Mouse (Mus musculus) neural tube, embryonic 14.5 days (tissue): ENCODE results near the gene Card19. TPM values are rescaled to one million over a fixed set of nuclear protein-coding genes. Genes with fewer than 3 reads are reported as not detected.

Source experiments
- ATAC-seq: fragments of 200-750 bp; cut with Nextera tagmentation; 2 replicates; pipeline ENCODE4 v1.8.0; 2017; ENCODE audit warnings: low read depth, mild to moderate bottlenecking, moderate TSS enrichment, moderate library complexity
- H3K27ac ChIP-seq: fragments of 300-500 bp; sonication (generic); 2 replicates; pipeline ENCODE4 v1.5.1; 2014; ENCODE audit warnings: low read depth, mild to moderate bottlenecking, control low read depth, low read length, moderate library complexity, mixed read lengths
- H3K27me3 ChIP-seq: fragments of 300-500 bp; sonication (generic); 2 replicates; pipeline ENCODE4 v1.6.1; 2014; ENCODE audit warnings: low read length; ENCODE audit not compliant: control insufficient read depth, insufficient read depth
- H3K36me3 ChIP-seq: fragments of 300-500 bp; sonication (generic); 2 replicates; pipeline ENCODE4 v1.6.1; 2014; ENCODE audit warnings: low read length, mixed read lengths; ENCODE audit not compliant: control insufficient read depth, insufficient read depth
- H3K4me1 ChIP-seq: fragments of 300-500 bp; sonication (generic); 2 replicates; pipeline ENCODE4 v1.6.1; 2014; ENCODE audit warnings: low read length; ENCODE audit not compliant: control insufficient read depth, insufficient read depth
- H3K4me2 ChIP-seq: fragments of 300-500 bp; sonication (generic); 2 replicates; pipeline ENCODE4 v1.6.1; 2014; ENCODE audit warnings: mild to moderate bottlenecking, low read depth, low read length, control low read depth
- H3K4me3 ChIP-seq: fragments of 300-500 bp; sonication (generic); 2 replicates; pipeline ENCODE4 v1.5.1; 2014; ENCODE audit warnings: low read depth, low read length, control low read depth, mixed read lengths
- H3K9ac ChIP-seq: fragments of 300-500 bp; sonication (generic); replicated peaks from 2 replicates; pipeline ENCODE4 v1.6.1; 2014; ENCODE audit warnings: low read depth, mild to moderate bottlenecking, control low read depth, low read length, mixed read lengths
- H3K9me3 ChIP-seq: fragments of 300-500 bp; sonication (generic); 2 replicates; pipeline ENCODE4 v1.6.1; 2016; ENCODE audit warnings: low read length; ENCODE audit not compliant: control insufficient read depth
- WGBS: fragments of 180-500 bp; shearing (Covaris S2); extraction: QIAGEN DNeasy Blood & Tissue Kit; methylation state at CpG from one replicate; pipeline ENCODE4 v1.1.7; 2014; 5-methylcytosine and 5-hydroxymethylcytosine counted together
- polyA plus RNA-seq: library from polyadenylated mRNA; unstranded; fragments of >200 nt; fragmentation: Nextera tagmentation; extraction: Ambion mirVana; gene quantifications from 2 replicates; pipeline ENCODE4 v1.2.1, GENCODE M21; 2014

The Card19 gene
- polyA plus RNA-seq, 1 experiment from 2014 or later: 35.7 TPM

- WGBS: 98% methylated on average over 13 of the region's 13 CpGs
- Histone ChIP-seq H3K27me3 (no peaks in the 10 kb centered on the region), H3K4me2 (no peak overlapping the region), H3K4me3 (no peak overlapping the region), H3K36me3 (no peaks in the 10 kb centered on the region), H3K9ac (no peak overlapping the region), H3K4me1 (0 out of 2 replicates have a peak, but pooled peaks cover 7% of the 10 kb centered on the region), H3K27ac (no peak overlapping the region), H3K9me3 (no peaks in the 10 kb centered on the region)
- no peak for ATAC-seq
Observed at GRCm38 (mm10) chr13:49194811-49195210, 21.0 kb downstream of the Card19 start.

DNA sequence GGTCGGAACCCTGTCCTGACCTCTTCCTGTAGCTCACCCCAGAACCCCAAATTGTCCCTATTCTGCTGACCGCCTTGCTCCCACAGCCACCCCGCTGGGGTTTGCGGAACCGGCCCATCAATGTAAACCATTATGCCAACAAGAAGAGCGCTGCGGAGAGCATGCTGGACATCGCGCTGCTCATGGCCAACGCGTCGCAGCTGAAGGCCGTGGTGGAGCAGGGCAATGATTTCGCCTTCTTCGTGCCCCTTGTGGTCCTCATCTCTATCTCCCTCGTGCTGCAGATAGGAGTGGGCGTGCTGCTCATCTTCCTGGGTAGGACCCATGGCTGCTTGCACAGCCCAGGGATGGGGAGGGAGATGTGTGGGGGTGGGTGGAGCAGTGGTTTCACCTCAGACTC is 22.2 kb downstream of the Card19 start:
- Histone ChIP-seq H3K4me1 (0 out of 2 replicates have a peak, but pooled peaks cover 7% of the 10 kb centered on the region), H3K36me3 (no peaks in the 10 kb centered on the region), H3K4me2 (no peak overlapping the region), H3K9ac (no peak overlapping the region), H3K27me3 (no peaks in the 10 kb centered on the region), H3K4me3 (no peak overlapping the region), H3K9me3 (no peaks in the 10 kb centered on the region), H3K27ac (no peak overlapping the region)
- ATAC-seq: no peak
- 94% methylated on average over 17 of the region's 17 CpGs for WGBS

GRCm38 (mm10) chr13:49192156-49192855 is 23.5 kb downstream of the Card19 start:
- 72% methylated on average over 16 of the region's 16 CpGs for WGBS
- H3K4me2 ChIP-seq: no peak overlapping the region
- no peak overlapping the region for H3K27ac ChIP-seq
- no peak overlapping the region for H3K9ac ChIP-seq
- ATAC-seq: no peak
- H3K9me3 ChIP-seq: no peaks in the 10 kb centered on the region
- no peak overlapping the region for H3K4me3 ChIP-seq
- no peaks in the 10 kb centered on the region for H3K27me3 ChIP-seq
- no peaks in the 10 kb centered on the region for H3K36me3 ChIP-seq
- H3K4me1 ChIP-seq: 0 out of 2 replicates have a peak, but pooled peaks cover 13% of the 10 kb centered on the region

GRCm38 (mm10) chr13:49191673-49192035 is 24.2 kb downstream of the Card19 start:
- no peak for ATAC-seq
- H3K9me3 ChIP-seq: no peaks in the 10 kb centered on the region
- H3K4me2 ChIP-seq: no peak overlapping the region
- H3K9ac ChIP-seq: no peak overlapping the region
- H3K4me3 ChIP-seq: no peak overlapping the region
- 46% methylated on average over 5 of the region's 5 CpGs for WGBS
- H3K27me3 ChIP-seq: no peaks in the 10 kb centered on the region
- H3K27ac ChIP-seq: no peak overlapping the region
- no peaks in the 10 kb centered on the region for H3K36me3 ChIP-seq
- peaks cover 16% of the 10 kb centered on the region; the same call in 1 of the 2 replicates for H3K4me1 ChIP-seq

GRCm38 (mm10) chr13:49190876-49191672 is 24.8 kb downstream of the Card19 start:
- Histone ChIP-seq H3K4me1 (peaks cover 16% of the 10 kb centered on the region; the same call in 1 of the 2 replicates), H3K27me3 (no peaks in the 10 kb centered on the region), H3K9ac (no peak overlapping the region), H3K4me3 (no peak overlapping the region), H3K9me3 (no peaks in the 10 kb centered on the region), H3K27ac (no peak overlapping the region), H3K36me3 (no peaks in the 10 kb centered on the region), H3K4me2 (no peak overlapping the region)
- WGBS: 75% methylated on average over 7 of the region's 7 CpGs
- ATAC-seq: no peak

DNA sequence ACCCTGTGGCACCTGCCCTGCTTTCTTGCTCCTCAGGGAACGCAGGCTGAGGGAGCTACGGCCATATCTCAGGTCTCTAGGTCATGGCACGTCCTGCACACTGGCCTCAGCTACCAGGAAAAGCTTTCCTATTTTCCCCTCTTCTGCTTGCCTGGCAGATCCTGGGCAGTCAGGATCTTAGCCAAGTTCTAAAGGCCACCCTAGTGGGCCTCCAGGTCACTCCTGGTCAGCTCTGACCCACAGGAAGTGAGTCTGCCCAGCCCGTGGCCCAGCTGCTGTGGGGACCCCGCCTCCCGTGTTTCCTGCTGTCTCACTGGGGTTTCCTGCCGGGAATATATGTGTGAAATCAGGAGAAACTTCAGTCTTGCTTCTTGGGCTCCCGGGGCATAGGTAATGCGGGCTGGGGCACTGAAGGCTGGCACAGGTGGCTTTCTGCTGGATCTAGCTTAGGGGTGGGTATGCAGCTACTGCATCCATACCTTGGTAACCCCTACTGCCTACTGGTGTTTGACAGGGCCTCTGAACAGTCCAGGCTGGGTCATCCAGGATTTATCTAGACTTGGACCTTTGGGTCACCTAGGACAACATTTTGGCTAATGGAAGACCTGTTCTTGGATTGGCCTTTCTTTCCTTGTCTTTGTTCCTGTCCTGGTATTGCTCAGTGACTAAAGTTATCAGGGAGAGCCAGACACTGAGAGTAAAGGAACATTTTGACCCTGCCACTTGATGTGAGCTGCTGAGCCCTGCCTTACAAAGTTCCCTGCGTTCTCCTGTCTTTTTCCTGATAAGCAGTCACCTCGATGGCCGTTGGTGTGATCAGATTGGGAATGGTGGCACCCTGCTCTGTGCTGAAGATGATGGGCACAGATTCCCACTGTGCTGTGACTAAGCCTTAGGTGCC is 25.6 kb downstream of the Card19 start:
- Histone ChIP-seq H3K27me3 (no peaks in the 10 kb centered on the region), H3K27ac (no peak overlapping the region), H3K36me3 (no peaks in the 10 kb centered on the region), H3K4me1 (peaks cover 16% of the 10 kb centered on the region; the same call in 1 of the 2 replicates), H3K4me2 (no peak overlapping the region), H3K4me3 (no peak overlapping the region), H3K9ac (no peak overlapping the region), H3K9me3 (no peaks in the 10 kb centered on the region)
- no peak for ATAC-seq
- WGBS: 81% methylated on average over 12 of the region's 12 CpGs

DNA sequence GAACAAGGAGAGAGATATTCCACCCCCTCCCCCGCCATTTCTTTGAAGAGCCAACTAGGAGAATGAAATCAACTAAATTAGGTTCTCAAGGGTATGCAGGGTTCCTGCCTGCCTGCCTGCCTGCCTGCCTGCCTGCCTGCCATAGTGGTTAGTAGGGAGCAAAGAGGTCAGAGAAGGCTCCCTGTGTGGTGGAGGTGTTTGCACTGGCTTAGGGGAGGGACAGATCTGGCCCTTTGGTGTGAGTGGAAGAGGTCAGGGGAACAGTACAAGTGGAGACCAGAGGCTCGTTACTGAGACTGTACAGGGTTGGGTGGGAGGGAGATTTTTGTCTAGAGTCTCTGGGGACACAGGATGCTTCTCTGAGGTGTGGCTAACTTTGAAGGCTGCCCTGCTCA is 26.9 kb downstream of the Card19 start:
- Histone ChIP-seq H3K4me2 (no peak overlapping the region), H3K4me3 (no peak overlapping the region), H3K36me3 (no peaks in the 10 kb centered on the region), H3K9me3 (no peaks in the 10 kb centered on the region), H3K4me1 (peaks cover 16% of the 10 kb centered on the region; the same call in 1 of the 2 replicates), H3K27me3 (no peaks in the 10 kb centered on the region), H3K9ac (no peak overlapping the region), H3K27ac (no peak overlapping the region)
- ATAC-seq: no peak
- WGBS: 70% methylated on average over 2 of the region's 2 CpGs

DNA sequence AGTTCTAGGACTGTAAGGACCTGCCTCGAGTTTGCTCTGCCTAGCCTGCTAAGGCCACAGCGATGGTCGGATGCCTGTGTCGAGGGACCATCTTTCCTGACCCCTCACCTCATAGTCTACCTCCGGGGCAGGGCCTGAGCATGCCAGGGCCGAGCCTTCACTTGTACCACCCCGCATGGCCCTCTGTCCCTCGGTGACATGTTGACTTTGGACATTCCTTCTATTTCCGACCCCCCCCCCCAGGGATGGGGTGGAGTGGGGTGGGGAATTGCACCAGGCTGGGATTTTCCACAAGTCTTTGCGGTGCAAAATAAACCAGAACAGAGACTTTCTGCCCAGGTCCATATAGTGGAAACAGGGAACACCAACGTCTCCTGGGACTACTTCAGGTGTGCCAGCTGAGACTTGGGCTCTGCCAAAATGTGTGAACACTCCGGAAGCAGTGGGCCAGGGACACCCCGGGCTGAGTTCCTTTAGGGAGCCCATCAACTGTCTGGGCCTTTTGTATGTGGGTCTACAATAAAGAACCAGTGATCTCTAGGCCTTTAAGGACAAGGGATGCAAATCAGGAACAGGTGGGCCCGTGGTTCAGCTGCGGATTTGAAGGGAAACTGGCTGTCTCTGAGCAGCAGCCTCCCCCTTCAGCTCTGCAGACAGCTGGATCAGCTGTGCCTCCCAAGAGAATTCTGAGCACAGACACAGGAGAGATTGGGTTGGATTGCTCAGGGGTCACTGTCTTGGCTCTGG is 27.4 kb downstream of the Card19 start:
- no peaks in the 10 kb centered on the region for H3K27me3 ChIP-seq
- WGBS: 25% methylated on average over 15 of the region's 15 CpGs
- peaks cover 16% of the 10 kb centered on the region; the same call in 1 of the 2 replicates for H3K4me1 ChIP-seq
- H3K9me3 ChIP-seq: no peaks in the 10 kb centered on the region
- H3K9ac ChIP-seq: peak overlapping the region; percentile 58
- peak overlapping the region; percentile 60 for H3K4me3 ChIP-seq
- no peaks in the 10 kb centered on the region for H3K36me3 ChIP-seq
- ATAC-seq: peak; percentile 21; the same call in 1 of the 2 replicates
- no peak overlapping the region for H3K27ac ChIP-seq
- peak overlapping the region; percentile 98 for H3K4me2 ChIP-seq
